Mouse (Mus musculus): Measurements from ENCODE around the gene Esr2. TPM values are rescaled to one million over a fixed set of nuclear protein-coding genes. Genes with fewer than 3 reads are reported as not detected.

The Esr2 gene
- 87.7 TPM for polyA plus RNA-seq (2014; fragmentation: Illumina TruSeq; extraction: RNeasy Lipid Tissue Mini Kit (QIAGEN cat#74804))

DNA sequence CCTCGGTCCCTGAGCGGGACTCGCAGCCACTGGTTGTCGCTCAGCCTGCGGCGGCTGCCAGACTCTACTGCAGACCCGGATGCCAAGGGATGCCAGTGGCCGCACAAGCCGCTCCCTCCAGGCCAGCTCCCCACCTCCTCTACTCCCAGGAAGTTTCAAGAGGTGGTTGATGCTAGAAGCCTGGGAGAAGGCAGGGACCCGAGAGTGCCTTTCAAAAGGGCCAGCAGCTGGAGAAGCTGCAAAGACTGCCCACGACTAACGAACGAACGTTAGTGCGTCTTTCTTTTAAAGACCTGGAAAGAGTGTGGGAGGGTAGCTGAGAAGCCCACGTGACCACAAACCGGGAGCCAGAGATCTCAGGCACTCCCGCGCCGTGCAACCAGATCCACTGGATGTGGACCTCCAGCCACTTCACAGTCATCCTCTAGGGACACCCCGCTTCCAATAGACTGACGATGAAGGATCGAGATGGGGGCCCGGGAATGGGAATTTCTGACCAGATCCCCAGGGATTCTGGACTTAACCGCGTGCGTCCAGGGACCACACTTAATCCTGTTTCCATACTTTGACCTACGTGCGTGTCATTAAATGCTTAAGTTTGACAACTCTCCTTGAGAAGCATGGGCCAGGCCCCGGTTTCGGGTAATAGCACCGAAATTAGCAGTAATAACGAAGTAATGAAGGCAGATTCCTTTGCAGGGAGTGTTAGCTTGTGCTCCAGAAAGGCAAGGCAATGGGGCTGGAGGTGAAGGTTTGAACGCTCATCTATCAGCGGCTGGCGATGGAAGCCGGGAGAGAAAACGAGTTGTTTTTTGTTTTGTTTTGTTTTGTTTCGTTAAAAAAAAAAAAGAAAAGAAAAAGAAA lies at the start of gene Esr2:
TSS of gene Esr2 (minus strand) at position 260 of the 864 bp plus-strand sequence.

Other genes starting within 250 kb of the Esr2 start
- gene Tex21, start 69.5 kb upstream of the Esr2 start, polyA plus RNA-seq (2014; fragmentation: Illumina TruSeq; extraction: RNeasy Lipid Tissue Mini Kit (QIAGEN cat#74804)): 0.57 TPM
- 21.8 TPM for gene Mthfd1, start 78.0 kb upstream of the Esr2 start, polyA plus RNA-seq (2014; fragmentation: Illumina TruSeq; extraction: RNeasy Lipid Tissue Mini Kit (QIAGEN cat#74804))
- gene Akap5, start 147.6 kb upstream of the Esr2 start, polyA plus RNA-seq (2014; fragmentation: Illumina TruSeq; extraction: RNeasy Lipid Tissue Mini Kit (QIAGEN cat#74804)): 3.0 TPM
- gene Zbtb25, start 192.3 kb upstream of the Esr2 start, polyA plus RNA-seq (2014; fragmentation: Illumina TruSeq; extraction: RNeasy Lipid Tissue Mini Kit (QIAGEN cat#74804)): 44.6 TPM
- 19.5 TPM for gene Zbtb1, start 193.0 kb upstream of the Esr2 start, polyA plus RNA-seq (2014; fragmentation: Illumina TruSeq; extraction: RNeasy Lipid Tissue Mini Kit (QIAGEN cat#74804))
- 15.7 TPM for gene Hspa2, start 226.9 kb upstream of the Esr2 start, polyA plus RNA-seq (2014; fragmentation: Illumina TruSeq; extraction: RNeasy Lipid Tissue Mini Kit (QIAGEN cat#74804))
- 5.9 TPM for gene Ppp1r36, start 240.3 kb upstream of the Esr2 start, polyA plus RNA-seq (2014; fragmentation: Illumina TruSeq; extraction: RNeasy Lipid Tissue Mini Kit (QIAGEN cat#74804))